Mouse (Mus musculus): ENCODE data around the gene Pcsk7.

DNA sequence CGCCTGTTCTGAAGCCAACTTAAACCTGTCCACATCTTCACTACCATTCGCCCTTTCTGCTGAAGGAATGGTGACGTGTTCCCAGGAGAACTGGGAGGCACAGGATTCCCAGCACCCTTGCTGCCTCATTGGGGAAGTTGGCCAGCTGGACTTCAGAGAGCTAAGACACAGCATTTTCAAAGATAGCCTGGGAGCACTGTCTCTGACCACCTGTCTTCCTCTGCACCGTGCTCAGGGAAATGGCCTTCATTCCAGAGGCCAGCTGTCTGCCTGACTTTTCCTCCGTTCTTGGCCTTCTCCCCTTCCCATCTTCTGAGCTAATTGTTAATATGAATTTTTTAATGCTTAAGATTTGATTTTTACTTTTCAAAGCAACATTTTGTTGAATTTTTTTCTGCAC lies 23.0 kb downstream of the Pcsk7 start:
- no peak for TF ChIP-seq POLR2A (IDR thresholded peaks at IDR 0.05; ENCODE audit: borderline replicate concordance, low read depth, low read length)
- TF ChIP-seq CTCF (IDR thresholded peaks at IDR 0.05; ENCODE audit: low read depth, low read length) = no peak

All from bone marrow macrophage, adult 2 months (primary cell).